Mouse (Mus musculus) splenic B cell, adult 2 months (primary cell): ENCODE data around the gene Eif4g2.

ENCODE experiments used
- DNase-seq: peaks from one replicate; pipeline ENCODE4 v3.0.0-alpha.2; 2011; ENCODE audit warnings: low read depth, low spot score
- H3K27me3 ChIP-seq: 2 replicates; pipeline ENCODE4 v1.6.1; 2012; ENCODE audit warnings: mild to moderate bottlenecking, low read length, moderate library complexity, mixed read lengths; ENCODE audit not compliant: control insufficient read depth, poor library complexity, insufficient read depth, severe bottlenecking
- H3K36me3 ChIP-seq: 2 replicates; pipeline ENCODE4 v1.6.1; 2012; ENCODE audit warnings: mild to moderate bottlenecking, low read length, moderate library complexity, mixed read lengths; ENCODE audit not compliant: control insufficient read depth, poor library complexity, insufficient read depth, severe bottlenecking

Gene Eif4g2

DNA sequence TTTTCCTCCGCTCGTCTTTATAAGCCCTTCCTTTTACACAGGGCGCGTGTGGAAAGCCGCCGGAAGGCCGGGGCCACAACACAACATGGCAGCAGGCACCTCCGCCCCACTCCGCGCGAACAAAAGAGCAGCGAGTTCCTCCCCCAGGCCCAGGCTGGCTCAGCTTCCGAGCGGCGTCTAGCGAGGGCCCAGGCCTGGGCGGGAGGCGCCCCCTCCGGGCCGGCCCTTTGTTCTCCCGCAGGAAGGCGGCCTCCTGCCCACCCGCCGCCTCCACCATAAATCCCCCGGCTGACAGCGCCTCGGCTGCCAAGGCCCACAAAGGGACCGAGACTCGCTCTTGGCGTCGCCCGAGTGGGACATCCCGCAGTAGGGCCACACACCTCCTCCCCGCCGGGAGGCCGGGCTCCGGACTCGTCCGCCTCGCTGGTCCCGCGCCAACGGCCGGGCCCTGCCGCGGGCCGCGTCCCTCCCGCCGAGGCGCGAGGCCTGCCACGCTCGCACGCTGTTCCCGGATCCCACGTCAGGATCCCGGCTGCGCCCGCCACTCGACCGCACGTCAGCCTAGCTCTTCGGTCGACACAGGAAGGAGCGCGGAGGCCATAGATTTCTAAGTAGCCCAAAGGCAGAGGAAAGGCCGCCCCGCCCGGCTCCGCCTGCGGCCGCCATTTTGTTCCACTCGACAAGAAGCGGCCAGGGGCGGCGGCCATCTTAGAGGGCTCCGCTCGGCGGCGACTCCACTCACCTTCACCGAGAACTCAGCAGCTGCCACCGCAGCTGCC, 598 bp downstream of the Eif4g2 start:
- peak; percentile 92 for DNase-seq
- Histone ChIP-seq H3K27me3 (no peaks in the 10 kb centered on the region), H3K36me3 (peaks cover 20% of the 10 kb centered on the region)

GRCm38 (mm10) chr7:111080876-111081275, 2.0 kb downstream of the Eif4g2 start:
- Histone ChIP-seq H3K27me3 (no peaks in the 10 kb centered on the region), H3K36me3 (peaks cover 27% of the 10 kb centered on the region)
- no peak for DNase-seq

GRCm38 (mm10) chr7:111080026-111080425, 2.8 kb downstream of the Eif4g2 start:
- Histone ChIP-seq H3K36me3 (peaks cover 27% of the 10 kb centered on the region), H3K27me3 (no peaks in the 10 kb centered on the region)
- DNase-seq: no peak

DNA sequence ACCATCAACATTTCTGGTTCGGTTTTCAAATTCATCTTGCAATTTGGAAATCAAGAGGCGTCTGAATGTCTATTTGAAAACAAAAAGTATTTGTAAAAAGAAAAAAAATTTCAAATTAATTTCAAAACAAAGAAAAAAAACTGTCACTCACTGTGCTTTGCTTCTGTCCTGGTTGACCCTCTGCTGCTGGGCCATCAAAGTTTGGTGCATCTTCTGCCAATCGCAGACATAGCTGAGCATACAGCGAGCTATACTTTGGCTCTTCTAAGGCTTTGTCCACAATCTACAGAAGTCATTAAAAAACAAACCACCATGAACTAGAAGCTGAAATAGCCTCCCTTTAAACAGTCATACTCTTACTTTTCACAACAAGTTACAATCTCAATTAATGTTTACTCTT, 4.6 kb downstream of the Eif4g2 start:
- Histone ChIP-seq H3K27me3 (no peaks in the 10 kb centered on the region), H3K36me3 (peaks cover 38% of the 10 kb centered on the region)
- DNase-seq: no peak

DNA sequence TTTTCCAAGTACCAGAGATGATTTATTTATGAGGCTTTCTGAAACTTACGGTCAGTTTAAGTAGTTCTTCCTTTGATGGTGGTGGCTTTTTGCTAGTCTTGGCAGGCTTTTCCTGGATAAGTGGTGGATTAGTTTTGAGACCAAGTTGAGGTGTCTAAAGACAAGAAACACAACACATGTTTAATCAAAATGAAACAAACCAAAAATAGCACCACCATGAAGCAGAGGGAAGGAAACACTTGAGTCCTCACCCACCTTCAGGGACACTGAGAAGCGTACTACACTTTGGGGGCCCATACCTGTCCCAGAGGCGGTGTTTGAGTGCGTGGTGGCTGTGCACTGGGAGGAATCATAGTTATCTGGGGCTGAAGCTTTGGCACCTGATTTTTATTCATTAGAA, 7.5 kb downstream of the Eif4g2 start:
- peaks cover 45% of the 10 kb centered on the region for H3K36me3 ChIP-seq
- no peak for DNase-seq
- no peaks in the 10 kb centered on the region for H3K27me3 ChIP-seq

- Histone ChIP-seq H3K36me3 (peaks cover 42% of the 10 kb centered on the region), H3K27me3 (no peaks in the 10 kb centered on the region)
- DNase-seq: no peak
These were observed 10.4 kb downstream of the Eif4g2 start for GRCm38 (mm10) chr7:111072410-111072809.

- Histone ChIP-seq H3K27me3 (no peaks in the 10 kb centered on the region), H3K36me3 (peaks cover 35% of the 10 kb centered on the region)
- DNase-seq: no peak
These were observed 12.7 kb downstream of the Eif4g2 start for GRCm38 (mm10) chr7:111070167-111070496.

GRCm38 (mm10) chr7:111069439-111070166, 13.2 kb downstream of the Eif4g2 start:
- no peak for DNase-seq
- Histone ChIP-seq H3K27me3 (no peaks in the 10 kb centered on the region), H3K36me3 (peaks cover 32% of the 10 kb centered on the region)

DNA sequence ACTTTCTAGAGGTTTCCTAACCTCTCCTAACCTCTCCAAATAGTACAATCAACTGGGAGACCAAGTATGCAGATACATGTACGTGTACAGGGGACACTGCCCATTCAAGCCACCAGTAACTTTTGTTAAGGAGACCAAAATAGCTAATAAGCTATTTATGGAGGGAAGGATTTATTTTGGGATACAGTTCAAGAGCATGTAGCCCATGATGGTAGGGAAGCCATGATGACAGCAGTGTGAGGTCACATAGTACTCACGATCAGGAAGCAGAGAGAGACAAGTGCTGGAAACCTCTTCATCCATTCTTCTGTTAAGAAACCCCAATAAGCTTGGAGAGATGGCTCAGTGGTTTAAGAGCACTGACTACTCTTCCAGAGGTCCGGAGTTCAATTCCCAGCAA, 14.6 kb downstream of the Eif4g2 start:
- DNase-seq: no peak
- H3K27me3 ChIP-seq: no peaks in the 10 kb centered on the region

GRCm38 (mm10) chr7:111062971-111063370, 19.9 kb downstream of the Eif4g2 start:
- DNase-seq: no peak
- Histone ChIP-seq H3K27me3 (no peaks in the 10 kb centered on the region), H3K36me3 (peaks cover under 1% of the 10 kb centered on the region; the same call in 1 of the 2 replicates)

More for the DNA sequence above, 14.6 kb downstream of the Eif4g2 start:
- peaks cover 23% of the 10 kb centered on the region for H3K36me3 ChIP-seq

- Histone ChIP-seq H3K27me3 (no peaks in the 10 kb centered on the region), H3K36me3 (peaks cover 4% of the 10 kb centered on the region; the same call in 1 of the 2 replicates)
- DNase-seq: no peak
These were observed 23.3 kb downstream of the Eif4g2 start for GRCm38 (mm10) chr7:111059527-111059926.

- no peak for DNase-seq
- H3K27me3 ChIP-seq: no peaks in the 10 kb centered on the region
- peaks cover 4% of the 10 kb centered on the region for H3K36me3 ChIP-seq
These were observed 26.7 kb downstream of the Eif4g2 start for GRCm38 (mm10) chr7:111055984-111056657.

GRCm38 (mm10) chr7:111055221-111055620, 27.6 kb downstream of the Eif4g2 start:
- no peaks in the 10 kb centered on the region for H3K27me3 ChIP-seq
- DNase-seq: no peak
- H3K36me3 ChIP-seq: peaks cover 5% of the 10 kb centered on the region

- Histone ChIP-seq H3K36me3 (peaks cover 11% of the 10 kb centered on the region), H3K27me3 (no peaks in the 10 kb centered on the region)
- DNase-seq: peak; percentile 76
These were observed 33.0 kb downstream of the Eif4g2 start for GRCm38 (mm10) chr7:111049652-111050421.
